Mouse (Mus musculus) bone marrow, adult 2 months (tissue): ENCODE measurements around the gene Wnt9a.

Source experiments
- CTCF ChIP-seq: fragments of 200-500 bp; IDR thresholded peaks from 2 replicates; pipeline ENCODE4 v1.5.1; 2011; ENCODE audit warnings: low read length, control low read depth; ENCODE audit not compliant: control insufficient read depth, insufficient read depth
- POLR2A ChIP-seq: fragments of 200-500 bp; IDR thresholded peaks from 2 replicates; pipeline ENCODE4 v1.6.1; 2011; ENCODE audit warnings: low read depth, mild to moderate bottlenecking, control low read depth, low read length, borderline replicate concordance; ENCODE audit not compliant: control insufficient read depth

DNA sequence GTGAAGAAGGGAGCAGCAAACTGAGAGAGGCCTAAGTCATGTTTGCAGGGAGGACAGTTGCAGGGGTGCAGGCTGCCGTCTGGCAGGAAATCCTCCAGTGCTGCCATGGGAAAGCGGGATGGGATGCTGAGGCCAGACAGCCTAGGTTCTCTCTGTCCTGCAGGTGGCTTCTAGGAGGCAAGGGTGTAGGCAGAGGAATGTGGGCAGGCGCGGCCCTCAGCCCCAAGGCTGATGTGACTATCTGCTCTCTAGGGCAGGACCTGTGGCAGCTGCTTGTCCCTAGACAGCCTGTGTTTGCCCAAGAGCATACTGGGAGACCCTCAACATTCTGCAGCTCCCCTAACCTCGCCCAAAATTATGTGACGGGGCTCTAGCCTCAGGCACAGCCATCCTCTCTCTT is 40.0 kb upstream of the Wnt9a start:
- no peak for TF ChIP-seq CTCF
- no peak for TF ChIP-seq POLR2A
